Mouse (Mus musculus): ENCODE data around the gene Scfd2. TPM values are rescaled to one million over a fixed set of nuclear protein-coding genes. Genes with fewer than 3 reads are reported as not detected.

Scfd2 gene
- polyA plus RNA-seq, 1 experiment from 2014 or later, result 15.0 TPM

DNA sequence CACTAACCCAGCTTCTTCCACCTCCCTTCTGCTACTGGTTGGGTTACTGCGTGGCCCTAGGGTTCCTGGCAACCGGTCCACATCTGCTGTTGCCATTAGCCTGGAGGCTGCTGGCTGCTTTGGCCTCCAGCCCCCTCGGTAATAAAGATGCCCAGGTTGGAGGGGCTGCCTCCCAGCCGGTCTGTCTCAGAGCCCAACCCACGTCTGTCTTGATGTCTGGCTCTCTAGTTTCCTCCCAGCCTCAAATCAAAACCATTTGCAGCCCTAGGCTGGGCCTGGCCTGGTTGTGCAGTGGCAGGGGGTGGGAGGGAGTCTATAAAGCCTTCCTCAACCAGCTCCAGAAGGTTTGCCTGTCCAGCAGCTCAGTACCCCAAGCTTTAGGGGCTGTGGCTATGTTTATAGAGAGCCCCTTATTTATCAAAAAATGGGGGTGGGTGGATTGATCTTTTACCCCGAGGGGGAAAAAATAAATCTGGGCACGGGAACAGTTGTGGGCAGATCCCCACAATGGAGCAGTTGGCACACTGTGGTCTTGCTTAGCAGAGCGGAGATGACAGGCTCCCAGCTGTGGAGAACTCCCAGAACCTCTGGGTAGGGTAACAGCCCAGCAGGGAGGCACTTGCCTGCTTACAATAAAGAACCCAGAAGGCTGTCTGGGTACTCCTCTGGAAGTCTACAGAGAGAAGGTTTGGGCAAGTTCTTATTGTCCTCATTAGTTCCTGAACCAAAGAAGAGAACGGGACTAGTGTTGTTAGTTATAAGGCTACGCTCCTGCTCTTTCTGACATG is 329.8 kb downstream of the Scfd2 start:
- Histone ChIP-seq H3K9ac (ENCODE audit: low read length) (no peak overlapping the region), H3K4me3 (ENCODE audit: low read length) (no peak overlapping the region), H3K36me3 (ENCODE audit: control insufficient read depth, insufficient read depth) (peaks cover 31% of the 10 kb centered on the region)

GRCm38 (mm10) chr5:74200481-74200880 is 331.1 kb downstream of the Scfd2 start:
- Histone ChIP-seq H3K9me3 (replicated peaks; ENCODE audit: control insufficient read depth, low read length) (no peaks in the 10 kb centered on the region), H3K36me3 (ENCODE audit: control insufficient read depth, insufficient read depth) (peaks cover 31% of the 10 kb centered on the region), H3K4me2 (ENCODE audit: low read depth, low read length) (no peak overlapping the region), H3K4me1 (ENCODE audit: control insufficient read depth, insufficient read depth, low read length) (peaks cover 52% of the 10 kb centered on the region), H3K4me3 (ENCODE audit: low read length) (no peak overlapping the region), H3K27ac (ENCODE audit: low read length) (peak overlapping the region; percentile 75), H3K9ac (ENCODE audit: low read length) (no peak overlapping the region), H3K27me3 (ENCODE audit: control insufficient read depth, insufficient read depth, low read length) (no peaks in the 10 kb centered on the region)
- ATAC-seq (replicated peaks; ENCODE audit: extremely low read depth, insufficient read depth, low FRiP score), result no peak
- WGBS, result 59% methylated on average over 8 of the region's 8 CpGs

More for the DNA sequence above, 329.8 kb downstream of the Scfd2 start:
- Histone ChIP-seq H3K27ac (ENCODE audit: low read length) (peak overlapping the region; percentile 75), H3K27me3 (ENCODE audit: control insufficient read depth, insufficient read depth, low read length) (no peaks in the 10 kb centered on the region), H3K4me2 (ENCODE audit: low read depth, low read length) (no peak overlapping the region), H3K4me1 (ENCODE audit: control insufficient read depth, insufficient read depth, low read length) (peaks cover 64% of the 10 kb centered on the region), H3K9me3 (replicated peaks; ENCODE audit: control insufficient read depth, low read length) (no peaks in the 10 kb centered on the region)
- WGBS, result 69% methylated on average over 10 of the region's 10 CpGs
- ATAC-seq (replicated peaks; ENCODE audit: extremely low read depth, insufficient read depth, low FRiP score), result no peak

DNA sequence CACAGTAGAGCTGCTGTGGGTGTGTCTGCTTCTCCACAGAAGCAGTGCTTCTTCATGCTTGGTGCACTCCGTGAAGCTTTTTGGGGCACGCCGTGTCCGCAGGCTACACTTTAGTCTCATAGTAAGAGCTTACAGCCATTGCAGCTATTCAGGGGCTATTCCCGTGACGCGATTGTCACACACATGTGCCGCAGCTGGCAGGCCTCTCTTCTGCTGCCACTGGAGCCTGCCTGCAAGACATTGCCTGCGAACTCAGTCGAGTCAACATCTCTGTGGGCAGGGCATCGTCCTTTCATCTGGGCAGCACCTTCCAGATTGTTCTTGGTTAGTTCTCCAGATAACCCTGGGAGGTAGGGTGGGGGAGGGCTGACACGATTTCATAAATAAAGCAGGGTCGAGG is 331.8 kb downstream of the Scfd2 start:
- Histone ChIP-seq H3K36me3 (ENCODE audit: control insufficient read depth, insufficient read depth) (peaks cover 31% of the 10 kb centered on the region), H3K9me3 (replicated peaks; ENCODE audit: control insufficient read depth, low read length) (no peaks in the 10 kb centered on the region), H3K9ac (ENCODE audit: low read length) (no peak overlapping the region), H3K27ac (ENCODE audit: low read length) (peak overlapping the region; percentile 75), H3K4me1 (ENCODE audit: control insufficient read depth, insufficient read depth, low read length) (peaks cover 50% of the 10 kb centered on the region), H3K4me3 (ENCODE audit: low read length) (no peak overlapping the region), H3K4me2 (ENCODE audit: low read depth, low read length) (0 out of 2 replicates have a peak overlapping the region, but pooled peaks have one; percentile 94), H3K27me3 (ENCODE audit: control insufficient read depth, insufficient read depth, low read length) (no peaks in the 10 kb centered on the region)
- ATAC-seq (replicated peaks; ENCODE audit: extremely low read depth, insufficient read depth, low FRiP score), result no peak
- 64% methylated on average over 13 of the region's 13 CpGs for WGBS

DNA sequence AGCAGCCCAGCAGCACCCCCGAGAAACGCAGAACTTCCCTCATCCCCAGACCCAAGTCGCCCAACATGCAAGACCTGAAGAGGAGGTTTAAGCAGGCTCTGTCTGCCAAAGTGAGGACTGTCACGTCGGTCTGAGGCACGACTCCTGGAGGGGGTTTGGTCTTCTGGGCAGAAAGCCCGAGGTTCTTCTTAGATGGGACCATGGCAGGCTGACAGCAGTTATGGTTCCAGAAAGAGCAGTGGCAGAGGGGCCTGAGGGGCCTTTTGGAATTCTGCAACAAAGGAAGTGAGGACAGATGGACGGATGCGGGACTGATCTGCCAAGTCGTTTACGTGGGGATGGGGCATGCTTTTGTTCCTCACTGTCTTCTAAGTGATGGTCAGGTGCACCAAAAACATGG is 333.1 kb downstream of the Scfd2 start:
- Histone ChIP-seq H3K27ac (ENCODE audit: low read length) (peak overlapping the region; percentile 89), H3K4me1 (ENCODE audit: control insufficient read depth, insufficient read depth, low read length) (peaks cover 60% of the 10 kb centered on the region), H3K9ac (ENCODE audit: low read length) (peak overlapping the region; percentile 95), H3K4me2 (ENCODE audit: low read depth, low read length) (peak overlapping the region; percentile 94), H3K9me3 (replicated peaks; ENCODE audit: control insufficient read depth, low read length) (no peaks in the 10 kb centered on the region), H3K36me3 (ENCODE audit: control insufficient read depth, insufficient read depth) (peaks cover 31% of the 10 kb centered on the region), H3K4me3 (ENCODE audit: low read length) (peak overlapping the region; percentile 81), H3K27me3 (ENCODE audit: control insufficient read depth, insufficient read depth, low read length) (no peaks in the 10 kb centered on the region)
- ATAC-seq (replicated peaks; ENCODE audit: extremely low read depth, insufficient read depth, low FRiP score), result no peak
- 35% methylated on average over 11 of the region's 11 CpGs for WGBS

DNA sequence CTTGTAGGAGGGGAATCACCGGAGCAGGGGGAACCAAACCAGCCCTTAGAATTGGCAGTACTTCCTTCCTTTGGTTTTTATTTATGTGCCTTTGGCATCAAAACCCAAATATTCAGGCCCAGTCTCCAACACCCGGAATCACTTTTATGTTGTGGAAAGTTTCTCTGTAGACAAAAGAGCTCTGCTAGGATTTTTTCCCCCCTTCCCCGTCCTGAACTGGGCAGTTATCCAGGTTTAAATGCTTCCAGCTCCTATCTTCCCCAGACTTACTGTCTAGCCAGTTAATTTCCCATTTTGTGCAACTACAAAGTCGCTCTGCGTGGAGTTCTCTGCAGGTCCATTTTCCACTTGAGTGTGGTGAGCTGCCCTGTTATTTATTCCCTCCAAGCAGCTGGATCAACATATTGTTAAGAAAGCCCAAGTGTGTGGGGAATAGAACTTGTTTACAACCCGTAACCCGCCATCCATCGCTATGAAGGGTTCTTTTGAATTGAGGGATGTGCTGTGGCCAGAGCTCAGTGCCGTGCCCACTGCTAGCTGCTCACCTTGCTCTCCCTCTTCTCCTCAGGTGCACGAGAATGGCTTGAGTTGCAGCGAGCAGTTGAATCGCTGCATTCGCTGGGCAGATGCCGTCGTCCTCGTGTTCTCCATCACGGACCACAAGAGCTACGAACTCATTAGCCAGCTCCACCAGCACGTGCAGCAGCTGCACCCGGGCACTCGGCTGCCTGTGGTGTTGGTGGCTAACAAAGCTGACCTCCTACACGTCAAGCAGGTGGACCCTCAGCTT is 333.8 kb downstream of the Scfd2 start:
- peaks cover 27% of the 10 kb centered on the region for H3K36me3 ChIP-seq (ENCODE audit: control insufficient read depth, insufficient read depth)
- no peak for ATAC-seq (replicated peaks; ENCODE audit: extremely low read depth, insufficient read depth, low FRiP score)
- H3K4me3 ChIP-seq (ENCODE audit: low read length), result peak overlapping the region; percentile 81
- H3K9me3 ChIP-seq (replicated peaks; ENCODE audit: control insufficient read depth, low read length), result no peaks in the 10 kb centered on the region
- peak overlapping the region; percentile 95 for H3K9ac ChIP-seq (ENCODE audit: low read length)
- WGBS, result 51% methylated on average over 22 of the region's 22 CpGs
- H3K27me3 ChIP-seq (ENCODE audit: control insufficient read depth, insufficient read depth, low read length), result no peaks in the 10 kb centered on the region
- H3K4me1 ChIP-seq (ENCODE audit: control insufficient read depth, insufficient read depth, low read length), result peaks cover 62% of the 10 kb centered on the region
- peak overlapping the region; percentile 89 for H3K27ac ChIP-seq (ENCODE audit: low read length)
- H3K4me2 ChIP-seq (ENCODE audit: low read depth, low read length), result peak overlapping the region; percentile 94

DNA sequence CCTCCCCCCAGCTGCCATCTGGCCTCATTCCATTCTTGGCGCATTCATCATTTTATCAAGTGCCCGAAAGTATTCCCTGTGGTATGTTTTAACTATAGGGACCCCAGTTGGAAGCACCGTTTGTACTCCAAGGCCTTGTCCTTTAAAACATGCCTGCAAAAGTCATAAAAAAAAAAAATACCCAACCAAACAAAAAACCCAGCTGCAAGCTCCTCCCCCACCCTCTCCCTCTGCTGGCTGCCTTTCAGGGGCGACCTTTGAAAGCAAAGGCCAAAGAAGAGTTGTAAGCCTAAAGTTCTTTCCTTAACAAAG is 335.3 kb downstream of the Scfd2 start:
- Histone ChIP-seq H3K4me1 (ENCODE audit: control insufficient read depth, insufficient read depth, low read length) (peaks cover 56% of the 10 kb centered on the region), H3K9me3 (replicated peaks; ENCODE audit: control insufficient read depth, low read length) (no peaks in the 10 kb centered on the region), H3K27ac (ENCODE audit: low read length) (peak overlapping the region; percentile 89), H3K4me2 (ENCODE audit: low read depth, low read length) (peak overlapping the region; percentile 94), H3K36me3 (ENCODE audit: control insufficient read depth, insufficient read depth) (peaks cover 27% of the 10 kb centered on the region), H3K4me3 (ENCODE audit: low read length) (peak overlapping the region; percentile 81), H3K9ac (ENCODE audit: low read length) (peak overlapping the region; percentile 95), H3K27me3 (ENCODE audit: control insufficient read depth, insufficient read depth, low read length) (no peaks in the 10 kb centered on the region)
- WGBS, result 5% methylated on average over 4 of the region's 4 CpGs
- ATAC-seq (replicated peaks; ENCODE audit: extremely low read depth, insufficient read depth, low FRiP score), result no peak

GRCm38 (mm10) chr5:74195614-74196306 is 335.8 kb downstream of the Scfd2 start:
- ATAC-seq (replicated peaks; ENCODE audit: extremely low read depth, insufficient read depth, low FRiP score), result no peak

GRCm38 (mm10) chr5:74194841-74195613 is 336.5 kb downstream of the Scfd2 start, which contains the start of gene Rasl11b:
Gene Rasl11b (plus strand): TSS chr5:74195286.
- peak; percentile 93 for ATAC-seq (replicated peaks; ENCODE audit: extremely low read depth, insufficient read depth, low FRiP score)
- H3K4me1 ChIP-seq (ENCODE audit: control insufficient read depth, insufficient read depth, low read length), result peaks cover 48% of the 10 kb centered on the region

More at GRCm38 (mm10) chr5:74195614-74196306, 335.8 kb downstream of the Scfd2 start:
- no peaks in the 10 kb centered on the region for H3K9me3 ChIP-seq (replicated peaks; ENCODE audit: control insufficient read depth, low read length)
- peak overlapping the region; percentile 94 for H3K4me2 ChIP-seq (ENCODE audit: low read depth, low read length)
- H3K27me3 ChIP-seq (ENCODE audit: control insufficient read depth, insufficient read depth, low read length), result no peaks in the 10 kb centered on the region
- 3% methylated on average over 27 of the region's 27 CpGs for WGBS
- H3K4me3 ChIP-seq (ENCODE audit: low read length), result peak overlapping the region; percentile 81
- H3K9ac ChIP-seq (ENCODE audit: low read length), result peak overlapping the region; percentile 95
- H3K36me3 ChIP-seq (ENCODE audit: control insufficient read depth, insufficient read depth), result peaks cover 27% of the 10 kb centered on the region
- peaks cover 52% of the 10 kb centered on the region for H3K4me1 ChIP-seq (ENCODE audit: control insufficient read depth, insufficient read depth, low read length)
- H3K27ac ChIP-seq (ENCODE audit: low read length), result peak overlapping the region; percentile 89

More at GRCm38 (mm10) chr5:74194841-74195613, 336.5 kb downstream of the Scfd2 start, which contains the start of gene Rasl11b:
- peak within 1 kb of the TSS; percentile 81 for H3K4me3 ChIP-seq (ENCODE audit: low read length)
- peak within 1 kb of the TSS; percentile 95 for H3K9ac ChIP-seq (ENCODE audit: low read length)
- H3K27ac ChIP-seq (ENCODE audit: low read length), result peak within 1 kb of the TSS; percentile 89
- no peaks in the 10 kb centered on the region for H3K9me3 ChIP-seq (replicated peaks; ENCODE audit: control insufficient read depth, low read length)
- H3K4me2 ChIP-seq (ENCODE audit: low read depth, low read length), result peak within 1 kb of the TSS; percentile 94
- H3K27me3 ChIP-seq (ENCODE audit: control insufficient read depth, insufficient read depth, low read length), result no peaks in the 10 kb centered on the region
- under 1% methylated on average over 80 of the region's 82 CpGs for WGBS
- peaks cover 27% of the 10 kb centered on the region for H3K36me3 ChIP-seq (ENCODE audit: control insufficient read depth, insufficient read depth)
